Mouse (Mus musculus): ENCODE measurements around the gene Ufsp2. TPM values are rescaled to one million over a fixed set of nuclear protein-coding genes. Genes with fewer than 3 reads are reported as not detected.

Gene Ufsp2
- polyA plus RNA-seq, 1 experiment: 5.2 TPM

DNA sequence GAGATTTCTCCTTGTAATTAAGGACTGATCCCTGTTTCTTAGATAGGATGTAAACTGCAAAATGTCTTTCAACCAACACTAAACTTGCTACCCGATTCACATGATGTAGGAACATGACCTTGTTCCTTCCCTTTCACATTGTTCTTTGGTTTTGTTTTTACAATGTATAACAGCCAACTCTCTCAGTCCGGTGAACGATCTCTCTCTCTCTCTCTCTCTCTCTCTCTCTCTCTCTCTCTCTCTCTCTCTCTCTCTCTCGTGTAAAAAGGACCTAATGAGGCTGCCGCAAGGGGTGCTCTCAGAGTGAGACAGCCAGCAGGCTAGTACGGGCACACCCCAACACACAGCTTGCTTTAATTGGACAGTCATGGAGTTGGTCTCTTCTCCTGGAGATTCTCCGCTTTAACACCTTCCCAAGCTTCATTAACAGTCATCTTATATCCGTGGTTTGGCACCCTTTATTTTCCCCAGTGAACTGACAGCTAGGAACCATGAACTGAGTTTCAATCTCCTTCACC, 1.3 kb upstream of the Ufsp2 start:
- no peak overlapping the region for H3K27ac ChIP-seq (ENCODE audit: insufficient read depth, low read length)
- H3K4me1 ChIP-seq (ENCODE audit: control insufficient read depth, insufficient read depth, insufficient read length): peaks cover 4% of the 10 kb centered on the region; the same call in 1 of the 2 replicates
- H3K27me3 ChIP-seq (ENCODE audit: control insufficient read depth, insufficient read depth, low read length): no peaks in the 10 kb centered on the region
- TF ChIP-seq CTCF (IDR thresholded peaks at IDR 0.05; ENCODE audit: extremely low read depth, insufficient read depth, insufficient read length, insufficient replicate concordance): no peak
- no peak for TF ChIP-seq POLR2A (IDR thresholded peaks at IDR 0.05; ENCODE audit: low read depth, low read length)
- no peak for DNase-seq (ENCODE audit: low read depth in 1 of 2, low spot score in 2 of 2)
- H3K36me3 ChIP-seq (ENCODE audit: control insufficient read depth, insufficient read depth, low read length): peaks cover 1% of the 10 kb centered on the region; the same call in 1 of the 2 replicates
- WGBS: 81% methylated on average over 8 of the region's 8 CpGs
- no peak overlapping the region for H3K4me3 ChIP-seq (ENCODE audit: extremely low read depth, insufficient read depth, insufficient read length)

GRCm38 (mm10) chr8:45975837-45976468, 625 bp downstream of the Ufsp2 start:
- 35% methylated on average over 11 of the region's 11 CpGs for WGBS
- no peak for DNase-seq (ENCODE audit: low read depth in 1 of 2, low spot score in 2 of 2)
- TF ChIP-seq CTCF (IDR thresholded peaks at IDR 0.05; ENCODE audit: extremely low read depth, insufficient read depth, insufficient read length, insufficient replicate concordance) (no peak), POLR2A (IDR thresholded peaks at IDR 0.05; ENCODE audit: low read depth, low read length) (no peak)
- peaks cover 4% of the 10 kb centered on the region; the same call in 1 of the 2 replicates for H3K4me1 ChIP-seq (ENCODE audit: control insufficient read depth, insufficient read depth, insufficient read length)
- H3K27ac ChIP-seq (ENCODE audit: insufficient read depth, low read length): peak overlapping the region; percentile 14; the same call in 1 of the 2 replicates
- no peaks in the 10 kb centered on the region for H3K27me3 ChIP-seq (ENCODE audit: control insufficient read depth, insufficient read depth, low read length)
- H3K36me3 ChIP-seq (ENCODE audit: control insufficient read depth, insufficient read depth, low read length): peaks cover 7% of the 10 kb centered on the region
- peak overlapping the region; percentile 66 for H3K4me3 ChIP-seq (ENCODE audit: extremely low read depth, insufficient read depth, insufficient read length)

GRCm38 (mm10) chr8:45986665-45987064, 11.3 kb downstream of the Ufsp2 start:
- DNase-seq (ENCODE audit: low read depth in 1 of 2, low spot score in 2 of 2): no peak
- H3K36me3 ChIP-seq (ENCODE audit: control insufficient read depth, insufficient read depth, low read length): peaks cover 25% of the 10 kb centered on the region
- no peaks in the 10 kb centered on the region for H3K27me3 ChIP-seq (ENCODE audit: control insufficient read depth, insufficient read depth, low read length)

DNA sequence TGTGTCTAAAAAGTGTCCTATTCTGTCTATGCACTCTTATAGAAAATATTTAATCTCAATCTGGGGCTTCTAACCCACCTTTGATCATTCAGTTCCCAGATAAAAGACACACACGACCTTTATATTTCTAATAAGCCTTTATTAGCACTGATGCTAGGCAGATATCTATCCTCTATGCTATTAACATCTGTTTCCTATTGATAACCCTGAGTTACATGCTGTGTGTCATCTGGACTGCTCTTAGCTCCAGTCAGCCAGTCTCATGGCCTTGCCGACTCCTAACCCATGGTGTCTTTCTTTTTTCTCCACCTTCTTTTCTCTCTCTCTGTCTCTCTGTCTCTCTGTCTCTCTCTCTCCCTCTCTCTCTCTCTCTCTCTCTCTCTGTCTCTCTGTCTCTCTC, 12.9 kb downstream of the Ufsp2 start:
- no peaks in the 10 kb centered on the region for H3K27me3 ChIP-seq (ENCODE audit: control insufficient read depth, insufficient read depth, low read length)
- no peak for TF ChIP-seq POLR2A (IDR thresholded peaks at IDR 0.05; ENCODE audit: low read depth, low read length)
- no peak for TF ChIP-seq CTCF (IDR thresholded peaks at IDR 0.05; ENCODE audit: extremely low read depth, insufficient read depth, insufficient read length, insufficient replicate concordance)
- peaks cover 19% of the 10 kb centered on the region for H3K36me3 ChIP-seq (ENCODE audit: control insufficient read depth, insufficient read depth, low read length)
- no peak overlapping the region for H3K27ac ChIP-seq (ENCODE audit: insufficient read depth, low read length)
- H3K4me1 ChIP-seq (ENCODE audit: control insufficient read depth, insufficient read depth, insufficient read length): peaks cover 4% of the 10 kb centered on the region; the same call in 1 of the 2 replicates
- 84% methylated on average over 2 of the region's 2 CpGs for WGBS
- no peak overlapping the region for H3K4me3 ChIP-seq (ENCODE audit: extremely low read depth, insufficient read depth, insufficient read length)
- DNase-seq (ENCODE audit: low read depth in 1 of 2, low spot score in 2 of 2): no peak

More at GRCm38 (mm10) chr8:45986665-45987064, 11.3 kb downstream of the Ufsp2 start:
- WGBS: 81% methylated on average over 3 of the region's 3 CpGs
- H3K4me3 ChIP-seq (ENCODE audit: extremely low read depth, insufficient read depth, insufficient read length): no peak overlapping the region
- no peak overlapping the region for H3K27ac ChIP-seq (ENCODE audit: insufficient read depth, low read length)
- TF ChIP-seq CTCF (IDR thresholded peaks at IDR 0.05; ENCODE audit: extremely low read depth, insufficient read depth, insufficient read length, insufficient replicate concordance) (no peak), POLR2A (IDR thresholded peaks at IDR 0.05; ENCODE audit: low read depth, low read length) (no peak)
- peaks cover 4% of the 10 kb centered on the region; the same call in 1 of the 2 replicates for H3K4me1 ChIP-seq (ENCODE audit: control insufficient read depth, insufficient read depth, insufficient read length)

- peaks cover 4% of the 10 kb centered on the region; the same call in 1 of the 2 replicates for H3K4me1 ChIP-seq (ENCODE audit: control insufficient read depth, insufficient read depth, insufficient read length)
- WGBS: 23% methylated on average over 4 of the region's 4 CpGs
- no peak for DNase-seq (ENCODE audit: low read depth in 1 of 2, low spot score in 2 of 2)
- TF ChIP-seq CTCF (IDR thresholded peaks at IDR 0.05; ENCODE audit: extremely low read depth, insufficient read depth, insufficient read length, insufficient replicate concordance) (no peak), POLR2A (IDR thresholded peaks at IDR 0.05; ENCODE audit: low read depth, low read length) (no peak)
- no peaks in the 10 kb centered on the region for H3K27me3 ChIP-seq (ENCODE audit: control insufficient read depth, insufficient read depth, low read length)
- no peak overlapping the region for H3K4me3 ChIP-seq (ENCODE audit: extremely low read depth, insufficient read depth, insufficient read length)
- peak overlapping the region; percentile 57 for H3K27ac ChIP-seq (ENCODE audit: insufficient read depth, low read length)
- peaks cover 16% of the 10 kb centered on the region for H3K36me3 ChIP-seq (ENCODE audit: control insufficient read depth, insufficient read depth, low read length)
Observed at GRCm38 (mm10) chr8:45990631-45991310, 15.4 kb downstream of the Ufsp2 start.

- H3K36me3 ChIP-seq (ENCODE audit: control insufficient read depth, insufficient read depth, low read length): peaks cover 17% of the 10 kb centered on the region
- no peak overlapping the region for H3K27ac ChIP-seq (ENCODE audit: insufficient read depth, low read length)
- TF ChIP-seq CTCF (IDR thresholded peaks at IDR 0.05; ENCODE audit: extremely low read depth, insufficient read depth, insufficient read length, insufficient replicate concordance) (0 out of 2 replicates have a peak, but pooled peaks have one; percentile 2), POLR2A (IDR thresholded peaks at IDR 0.05; ENCODE audit: low read depth, low read length) (no peak)
- H3K4me3 ChIP-seq (ENCODE audit: extremely low read depth, insufficient read depth, insufficient read length): no peak overlapping the region
- DNase-seq (ENCODE audit: low read depth in 1 of 2, low spot score in 2 of 2): no peak
- WGBS: 94% methylated on average over 2 of the region's 2 CpGs
- no peaks in the 10 kb centered on the region for H3K27me3 ChIP-seq (ENCODE audit: control insufficient read depth, insufficient read depth, low read length)
- H3K4me1 ChIP-seq (ENCODE audit: control insufficient read depth, insufficient read depth, insufficient read length): peaks cover 4% of the 10 kb centered on the region; the same call in 1 of the 2 replicates
Observed at GRCm38 (mm10) chr8:45994111-45994510, 18.8 kb downstream of the Ufsp2 start.

Measured in spleen, adult 2 months (tissue).